32 mouse cellular contexts compared by ENCODE assay signal in the genomic region with DNA sequence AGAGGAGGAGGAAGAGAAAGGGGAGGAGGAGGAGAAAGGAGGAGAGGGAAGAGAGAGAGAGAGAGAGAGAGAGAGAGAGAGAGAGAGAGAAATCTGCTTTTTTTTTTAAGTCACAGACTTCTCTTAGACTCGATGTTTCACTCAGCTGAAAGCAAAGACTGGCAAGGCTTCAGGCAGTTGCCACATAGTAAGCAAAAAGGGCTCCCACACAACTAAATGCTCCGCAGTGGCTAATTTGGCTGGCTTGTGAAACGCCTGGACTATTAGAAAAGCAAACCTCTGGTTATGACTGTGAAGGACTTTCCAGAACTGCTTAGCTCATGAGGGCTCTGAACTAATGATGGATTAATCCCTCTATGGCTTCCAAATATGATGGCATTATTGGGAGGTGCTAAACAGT. TPM values are rescaled to one million over a fixed set of nuclear protein-coding genes. Genes with fewer than 3 reads are reported as not detected.
DNase-seq lines count a peak whose midpoint lies in the region; ATAC-seq and TF ChIP-seq lines count a peak whose summit lies in the region.
"Had no signal": no experiment of that assay in that cellular context is flagged by ENCODE, and none has a peak within 500 bp of the region (broad histone marks: within the 10 kb centered on the region; RNA-seq: fewer than 3 reads in every experiment).

No protein-coding gene starts in this region.

- ATAC-seq in stomach, postnatal 0 days (ENCODE audit: low FRiP score, low TSS enrichment): no peak
- ATAC-seq: forebrain, embryonic 13.5 days; forebrain, embryonic 16.5 days; hindbrain, postnatal 0 days; inflammation-experienced regulatory T-cells, adult 6 months; intestine, embryonic 16.5 days had no signal

- no peak overlapping the region for H3K27ac ChIP-seq in stomach, postnatal 0 days (replicated peaks)
- H3K27ac ChIP-seq: embryonic facial prominence, embryonic 10.5 days; embryonic facial prominence, embryonic 13.5 days; forebrain, embryonic 10.5 days; forebrain, embryonic 13.5 days; heart, embryonic 15.5 days; hindbrain, embryonic 14.5 days; hindbrain, postnatal 0 days had no signal

- WGBS in stomach, postnatal 0 days: 77% methylated on average over 3 of the region's 3 CpGs

- H3K4me2 ChIP-seq in stomach, postnatal 0 days (replicated peaks; ENCODE audit: low read depth): no peak overlapping the region
- H3K4me2 ChIP-seq: embryonic facial prominence, embryonic 13.5 days; forebrain, embryonic 13.5 days; heart, embryonic 12.5 days; heart, embryonic 15.5 days; hindbrain, embryonic 14.5 days had no signal

- no peak overlapping the region for H3K9ac ChIP-seq in stomach, postnatal 0 days (ENCODE audit: low read length)
- H3K9ac ChIP-seq: embryonic facial prominence, embryonic 13.5 days; forebrain, embryonic 13.5 days; heart, embryonic 12.5 days; heart, embryonic 15.5 days; hindbrain, embryonic 14.5 days had no signal

- peak; percentile 18 for DNase-seq in adrenal gland, adult 2 months
- DNase-seq in adrenal gland, postnatal 36 days: no peak
- peak; percentile 1 for DNase-seq in gastrocnemius, adult 18-20 months (ENCODE audit: low spot score)
- DNase-seq in gastrocnemius, postnatal 14 days: no peak
- peak; percentile 4 to 10 for DNase-seq in lung, adult 18-20 months
- no peak for DNase-seq in lung, postnatal 14 days
- DNase-seq in right cerebral cortex, adult 18-20 months: no peak
- DNase-seq in stomach, postnatal 0 days (ENCODE audit: low spot score): no peak
- DNase-seq: cerebellum, adult 11-12 months; cerebellum, adult 8-10 months; cerebellum, postnatal 10 days; cerebellum, postnatal 36 days; embryo, embryonic 11 days; gastrocnemius, postnatal 10 days; heart, adult 11 months; heart, postnatal 10 days; heart, postnatal 36 days; kidney, adult 2 months had no signal

- no peaks in the 10 kb centered on the region for H3K27me3 ChIP-seq in stomach, postnatal 0 days (ENCODE audit: control insufficient read depth, insufficient read depth, low read length)
- H3K27me3 ChIP-seq: CH12.LX; heart, embryonic 12.5 days; heart, embryonic 15.5 days had no signal

- H3K36me3 ChIP-seq in stomach, postnatal 0 days (ENCODE audit: control insufficient read depth, insufficient read depth, low read length): no peaks in the 10 kb centered on the region
- H3K36me3 ChIP-seq: embryonic facial prominence, embryonic 10.5 days; embryonic facial prominence, embryonic 13.5 days; forebrain, embryonic 10.5 days; G1E; heart, embryonic 12.5 days; heart, embryonic 15.5 days had no signal

- no peaks in the 10 kb centered on the region for H3K9me3 ChIP-seq in stomach, postnatal 0 days (ENCODE audit: control insufficient read depth, low read length)
- H3K9me3 ChIP-seq: embryonic facial prominence, embryonic 10.5 days; embryonic facial prominence, embryonic 13.5 days; forebrain, embryonic 10.5 days; forebrain, embryonic 13.5 days; G1E; heart, embryonic 12.5 days; heart, embryonic 15.5 days had no signal

- no peak for TF ChIP-seq EP300 in stomach, postnatal 0 days (optimal IDR thresholded peaks at IDR 0.05)

- H3K4me1 ChIP-seq in stomach, postnatal 0 days (replicated peaks; ENCODE audit: control insufficient read depth, insufficient read depth): no peaks in the 10 kb centered on the region
- H3K4me1 ChIP-seq: embryonic facial prominence, embryonic 10.5 days; embryonic facial prominence, embryonic 13.5 days; forebrain, embryonic 10.5 days; forebrain, embryonic 13.5 days; heart, embryonic 12.5 days; heart, embryonic 15.5 days had no signal

- intact Hi-C loops in gastrocnemius, postnatal 14 days (cut with DNase I; ENCODE audit: low total_unique reads): no loop called here

- no peak overlapping the region for H3K4me3 ChIP-seq in stomach, postnatal 0 days (ENCODE audit: low read depth, low read length)
- H3K4me3 ChIP-seq: embryonic facial prominence, embryonic 10.5 days; embryonic facial prominence, embryonic 13.5 days; erythroblast, embryonic 14.5 days; forebrain, embryonic 10.5 days; forebrain, embryonic 13.5 days; heart, embryonic 12.5 days; heart, embryonic 15.5 days had no signal

- no peak for TF ChIP-seq CTCF in stomach, postnatal 0 days (IDR thresholded peaks at IDR 0.05; ENCODE audit: low read depth)

RNA-seq across cellular contexts. Expression of a gene that starts 42.5 kb away (rescaled TPM):
- 100 to 1,000 TPM; 377 to 429 TPM for total RNA-seq in adrenal gland, adult 2 months (2021)
- polyA plus RNA-seq in adrenal gland, adult 2 months (2012; rRNA removed): 17.4 and 27.3 TPM in 2 replicates
- 100 to 1,000 TPM; 429 to 515 TPM for total RNA-seq in adrenal gland, postnatal 36 days (2021)
- 10 to 100 TPM; 17.6 to 17.9 TPM for total RNA-seq in gastrocnemius, adult 18-20 months (2021)
- 10 to 100 TPM; 31.7 to 34.5 TPM for total RNA-seq in gastrocnemius, postnatal 14 days (2021)
- 7.9 and 9.1 TPM in 2 replicates for polyA plus RNA-seq in stomach, postnatal 0 days (2015; fragmentation: Nextera tagmentation; extraction: Ambion mirVana)

Comparison
In these comparisons a context has a peak if more than half of its experiments do, and no peak if none do; other contexts are left out.
1. DNase-seq: peak in adrenal gland, adult 2 months (single experiment), gastrocnemius, adult 18-20 months (single experiment) and lung, adult 18-20 months (2 of 2); none in adrenal gland, postnatal 36 days (0 of 2), gastrocnemius, postnatal 14 days (single experiment), lung, postnatal 14 days (single experiment), right cerebral cortex, adult 18-20 months (single experiment) and stomach, postnatal 0 days (single experiment).
2. RNA of a gene that starts 42.5 kb away (total RNA-seq): 429 to 515 TPM in adrenal gland, postnatal 36 days and 377 to 429 TPM in adrenal gland, adult 2 months; 31.7 to 34.5 TPM in gastrocnemius, postnatal 14 days and 17.6 to 17.9 TPM in gastrocnemius, adult 18-20 months; every median in the first group is over 10 times any median in the second.